Mouse (Mus musculus) forebrain, embryonic 13.5 days (tissue): ENCODE data around the gene Als2cl. TPM values are rescaled to one million over a fixed set of nuclear protein-coding genes. Genes with fewer than 3 reads are reported as not detected.
A peak's percentile ranks its signal among the peaks of the same experiment; 100 is the strongest.

ENCODE experiments used
- ATAC-seq: fragments of 200-750 bp; cut with Nextera tagmentation; 2 replicates; pipeline ENCODE4 v1.8.0; 2017
- H3K27ac ChIP-seq: fragments of 300-500 bp; sonication (generic); 2 replicates; pipeline ENCODE4 v1.5.1; 2015; ENCODE audit warnings: inconsistent platforms, mild to moderate bottlenecking, moderate library complexity
- H3K27me3 ChIP-seq: fragments of 300-500 bp; sonication (generic); 2 replicates; pipeline ENCODE4 v1.6.1; 2015; ENCODE audit warnings: mild to moderate bottlenecking, inconsistent platforms
- H3K36me3 ChIP-seq: fragments of 300-500 bp; sonication (generic); 2 replicates; pipeline ENCODE4 v1.6.1; 2015; ENCODE audit warnings: mild to moderate bottlenecking, inconsistent platforms; ENCODE audit not compliant: poor library complexity, severe bottlenecking
- H3K4me1 ChIP-seq: fragments of 300-500 bp; sonication (generic); 2 replicates; pipeline ENCODE4 v1.6.1; 2015; ENCODE audit warnings: inconsistent platforms
- H3K4me2 ChIP-seq: fragments of 300-500 bp; sonication (generic); 2 replicates; pipeline ENCODE4 v1.6.1; 2015; ENCODE audit warnings: inconsistent platforms, mild to moderate bottlenecking, moderate library complexity
- H3K4me3 ChIP-seq: fragments of 300-500 bp; sonication (generic); 2 replicates; pipeline ENCODE4 v1.5.1; 2015; ENCODE audit warnings: mild to moderate bottlenecking, inconsistent platforms
- H3K9ac ChIP-seq: fragments of 300-500 bp; sonication (generic); 2 replicates; pipeline ENCODE4 v1.6.1; 2015; ENCODE audit warnings: mild to moderate bottlenecking, inconsistent platforms
- H3K9me3 ChIP-seq: fragments of 300-500 bp; sonication (generic); replicated peaks from 2 replicates; pipeline ENCODE4 v1.6.1; 2016; ENCODE audit warnings: inconsistent platforms
- WGBS: fragments of 180-500 bp; shearing (Covaris S2); methylation state at CpG from one replicate; pipeline ENCODE4 v1.1.7; 2015; 5-methylcytosine and 5-hydroxymethylcytosine counted together
- polyA plus RNA-seq: library from polyadenylated mRNA; unstranded; fragments of >200 nt; fragmentation: Nextera tagmentation; extraction: Ambion mirVana; gene quantifications from 2 replicates; pipeline ENCODE4 v1.2.1, GENCODE M21; 2015

Als2cl gene
- polyA plus RNA-seq, 1 experiment from 2014 or later = 0.90 TPM

DNA sequence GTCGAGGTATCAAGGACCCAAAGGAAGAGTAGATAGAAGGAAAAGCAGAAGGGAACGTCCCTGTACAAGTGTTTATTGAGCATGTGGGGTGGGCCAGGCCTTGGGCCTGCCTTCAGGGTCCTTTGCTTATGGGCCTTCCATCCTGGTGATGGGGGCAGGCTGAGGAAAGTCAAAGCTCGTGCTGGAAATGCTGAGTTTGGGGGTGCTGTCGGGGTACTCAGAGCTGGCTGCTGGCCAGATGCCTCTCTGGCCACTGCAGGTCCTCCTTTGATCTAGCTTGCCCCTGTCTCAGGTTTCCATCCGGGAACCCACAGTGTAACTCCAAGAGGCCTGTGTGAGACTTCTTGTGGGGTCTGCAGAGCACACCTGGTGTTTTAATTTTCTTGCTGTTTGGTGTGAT is 21.1 kb upstream of the Als2cl start:
- Histone ChIP-seq H3K36me3 (no peaks in the 10 kb centered on the region), H3K4me2 (no peak overlapping the region), H3K4me3 (no peak overlapping the region), H3K27ac (no peak overlapping the region), H3K27me3 (peaks cover 24% of the 10 kb centered on the region), H3K9ac (no peak overlapping the region), H3K4me1 (peaks cover 5% of the 10 kb centered on the region), H3K9me3 (no peaks in the 10 kb centered on the region)
- ATAC-seq = no peak
- WGBS = 49% methylated on average over 5 of the region's 5 CpGs

DNA sequence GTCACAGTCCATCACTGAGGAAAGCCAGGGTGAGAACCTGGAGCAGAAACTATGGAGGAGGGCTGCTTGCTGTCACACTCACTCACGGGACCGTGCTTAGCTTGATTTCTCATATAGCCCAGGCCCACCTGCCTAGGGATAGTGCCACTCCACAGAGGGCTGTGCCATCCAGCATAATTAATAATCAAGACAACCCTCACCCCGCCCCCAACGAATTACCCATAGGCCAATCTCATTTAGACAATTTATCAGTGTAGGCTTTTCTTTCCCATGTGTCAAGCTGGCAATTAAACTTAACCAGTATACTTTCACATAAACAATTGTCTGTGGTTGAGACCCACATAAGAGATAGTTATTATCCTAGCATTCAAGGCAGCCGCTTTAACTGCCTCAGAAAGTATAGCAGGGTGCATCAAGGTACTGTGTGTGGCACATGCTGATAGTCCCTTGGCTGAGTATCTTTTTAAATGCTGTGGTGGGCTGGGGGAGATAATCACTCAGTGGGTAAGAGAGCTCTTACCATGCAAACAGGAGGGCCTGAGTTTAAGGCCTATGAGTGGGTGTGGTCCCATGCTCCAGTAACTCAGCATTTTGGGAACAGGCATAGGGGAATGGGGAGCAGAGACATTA is 20.6 kb upstream of the Als2cl start:
- H3K36me3 ChIP-seq = no peaks in the 10 kb centered on the region
- peaks cover 24% of the 10 kb centered on the region for H3K27me3 ChIP-seq
- no peak overlapping the region for H3K27ac ChIP-seq
- no peak overlapping the region for H3K4me2 ChIP-seq
- no peak overlapping the region for H3K4me3 ChIP-seq
- H3K9me3 ChIP-seq = no peaks in the 10 kb centered on the region
- H3K9ac ChIP-seq = no peak overlapping the region
- WGBS = 84% methylated on average over 5 of the region's 5 CpGs
- ATAC-seq = no peak
- peaks cover 5% of the 10 kb centered on the region for H3K4me1 ChIP-seq

DNA sequence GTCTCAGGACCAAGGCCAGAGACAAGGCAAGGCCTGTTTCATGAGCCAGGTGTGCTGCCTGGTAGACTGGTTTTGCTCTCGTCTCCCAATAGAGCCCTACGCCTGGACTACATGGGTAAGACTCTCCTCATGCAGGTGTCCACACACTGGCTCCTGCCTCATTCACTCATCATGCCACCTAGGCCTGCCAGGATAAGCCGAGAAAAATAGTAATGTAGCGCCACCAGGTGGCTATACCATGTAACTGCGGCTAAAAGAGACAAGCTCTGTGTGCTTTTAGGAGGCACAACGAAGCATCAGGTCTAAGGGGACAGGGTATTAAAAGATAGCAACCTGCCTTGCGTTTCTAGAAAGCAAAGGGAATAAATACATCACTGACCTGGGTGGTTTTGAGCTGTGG is 8.6 kb upstream of the Als2cl start:
- Histone ChIP-seq H3K9me3 (no peaks in the 10 kb centered on the region), H3K27me3 (peaks cover 21% of the 10 kb centered on the region), H3K36me3 (no peaks in the 10 kb centered on the region), H3K9ac (no peak overlapping the region), H3K4me1 (peaks cover 22% of the 10 kb centered on the region), H3K4me3 (no peak overlapping the region), H3K27ac (no peak overlapping the region), H3K4me2 (no peak overlapping the region)
- WGBS = 17% methylated on average over 7 of the region's 7 CpGs
- ATAC-seq = no peak

DNA sequence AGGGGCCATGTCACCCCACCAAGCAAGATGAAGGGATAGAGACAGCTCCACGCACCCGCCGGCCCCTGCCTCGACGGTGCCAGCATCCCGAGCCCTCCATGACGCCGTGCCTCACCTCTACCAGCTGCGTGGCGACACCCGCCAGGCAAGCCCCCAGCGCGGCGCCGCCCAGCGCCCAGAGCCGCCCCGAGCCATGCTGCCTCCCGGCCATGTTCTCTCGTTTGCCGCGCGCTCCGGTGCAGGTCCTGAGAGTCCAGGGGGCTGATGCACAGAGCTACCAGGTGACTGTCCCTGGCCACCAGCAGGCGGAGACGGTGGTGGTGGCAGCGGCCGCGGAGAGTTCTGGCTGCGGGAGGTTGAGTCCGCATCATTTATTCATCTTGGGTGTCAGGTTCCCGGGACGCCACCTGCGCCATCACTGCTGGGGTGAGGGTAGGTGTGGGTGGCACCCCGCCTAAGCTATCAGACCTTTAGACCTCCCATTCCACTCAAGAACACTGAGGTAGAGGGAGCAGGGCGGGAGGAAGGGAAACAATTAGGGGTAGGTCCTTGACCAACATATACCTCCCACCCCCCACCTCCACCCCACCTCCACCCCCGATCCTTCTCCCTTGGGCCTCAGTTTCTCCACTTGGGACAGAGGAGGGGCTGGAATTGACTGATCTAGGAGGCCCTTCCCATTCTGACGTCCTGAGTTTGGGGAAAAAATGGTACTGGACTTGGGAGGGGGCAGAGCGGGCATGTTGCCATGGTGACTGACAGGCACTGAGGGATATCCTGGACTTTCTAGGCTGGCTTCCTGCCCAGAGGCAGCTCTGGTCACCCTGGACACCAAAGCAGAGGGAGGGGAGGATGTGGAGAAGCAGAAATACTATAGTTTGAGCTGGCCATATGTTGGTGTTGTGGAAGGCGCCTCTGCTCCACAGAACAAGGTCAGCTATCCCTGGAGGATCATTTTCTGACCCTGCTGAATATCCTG is 5.7 kb upstream of the Als2cl start:
- WGBS = 8% methylated on average over 39 of the region's 40 CpGs
- Histone ChIP-seq H3K27ac (no peak overlapping the region), H3K4me3 (peak overlapping the region; percentile 31), H3K9me3 (no peaks in the 10 kb centered on the region), H3K9ac (peak overlapping the region; percentile 8; the same call in 1 of the 2 replicates), H3K36me3 (no peaks in the 10 kb centered on the region), H3K27me3 (peaks cover 38% of the 10 kb centered on the region), H3K4me2 (peak overlapping the region; percentile 63), H3K4me1 (peaks cover 22% of the 10 kb centered on the region)
- peak; percentile 73 for ATAC-seq

DNA sequence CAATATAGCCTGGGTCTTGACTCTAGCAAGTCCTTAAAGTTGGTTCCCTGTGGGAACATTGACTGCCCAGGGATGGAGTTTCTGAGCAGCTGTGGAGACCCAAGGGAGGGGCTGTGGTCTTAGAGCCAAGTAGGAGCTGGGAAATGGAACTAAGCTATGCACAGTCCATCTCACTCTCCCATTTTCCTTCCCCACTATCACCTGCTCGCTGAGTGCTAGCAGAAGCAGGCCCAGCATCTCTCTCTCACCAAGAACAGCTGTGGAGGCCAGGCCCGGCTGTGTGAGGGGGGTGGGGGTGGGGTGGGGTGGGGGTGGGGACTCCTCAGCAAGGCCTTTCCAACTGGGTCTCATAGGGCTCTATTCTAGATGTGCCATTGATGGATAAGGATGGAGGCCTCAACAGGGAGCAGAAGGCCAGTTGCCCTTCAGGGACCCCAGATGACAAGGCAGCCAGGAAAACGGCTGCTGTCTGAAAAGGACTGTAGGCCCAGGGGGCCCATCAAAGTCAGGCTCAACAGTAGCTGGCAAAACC is 4.9 kb upstream of the Als2cl start:
- 0 out of 2 replicates have a peak, but pooled peaks have one; percentile 33 for ATAC-seq
- WGBS = 10% methylated on average over 3 of the region's 3 CpGs
- no peak overlapping the region for H3K27ac ChIP-seq
- H3K4me2 ChIP-seq = no peak overlapping the region; the same call in 1 of the 2 replicates
- no peak overlapping the region for H3K4me3 ChIP-seq
- no peaks in the 10 kb centered on the region for H3K9me3 ChIP-seq
- H3K9ac ChIP-seq = no peak overlapping the region
- H3K4me1 ChIP-seq = peaks cover 27% of the 10 kb centered on the region
- no peaks in the 10 kb centered on the region for H3K36me3 ChIP-seq
- peaks cover 45% of the 10 kb centered on the region for H3K27me3 ChIP-seq

DNA sequence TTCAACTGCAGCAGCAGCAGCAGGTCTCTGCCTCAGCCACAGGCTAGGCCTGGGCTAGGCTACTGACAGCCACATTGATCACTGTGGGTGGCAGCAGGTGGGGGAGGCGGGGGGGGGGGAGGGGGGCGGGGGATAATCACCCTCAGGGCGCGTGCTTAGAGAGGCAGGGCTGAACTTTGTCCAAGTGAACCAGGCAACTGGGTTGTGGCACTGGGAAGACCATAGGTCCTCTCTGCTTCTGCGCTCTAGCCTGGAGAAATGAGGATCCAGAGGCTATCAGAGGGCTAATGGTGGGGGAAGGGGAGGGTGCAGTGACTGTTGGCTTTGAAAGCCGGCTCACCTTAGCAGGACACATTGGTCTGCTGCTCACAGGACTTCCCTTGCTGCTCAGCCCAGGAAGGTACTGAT is 4.4 kb upstream of the Als2cl start:
- Histone ChIP-seq H3K27me3 (peaks cover 51% of the 10 kb centered on the region), H3K4me1 (peaks cover 33% of the 10 kb centered on the region), H3K4me2 (no peak overlapping the region), H3K36me3 (no peaks in the 10 kb centered on the region), H3K27ac (no peak overlapping the region), H3K4me3 (no peak overlapping the region), H3K9me3 (no peaks in the 10 kb centered on the region), H3K9ac (no peak overlapping the region)
- 18% methylated on average over 5 of the region's 6 CpGs for WGBS
- ATAC-seq = peak; percentile 39; the same call in 1 of the 2 replicates

DNA sequence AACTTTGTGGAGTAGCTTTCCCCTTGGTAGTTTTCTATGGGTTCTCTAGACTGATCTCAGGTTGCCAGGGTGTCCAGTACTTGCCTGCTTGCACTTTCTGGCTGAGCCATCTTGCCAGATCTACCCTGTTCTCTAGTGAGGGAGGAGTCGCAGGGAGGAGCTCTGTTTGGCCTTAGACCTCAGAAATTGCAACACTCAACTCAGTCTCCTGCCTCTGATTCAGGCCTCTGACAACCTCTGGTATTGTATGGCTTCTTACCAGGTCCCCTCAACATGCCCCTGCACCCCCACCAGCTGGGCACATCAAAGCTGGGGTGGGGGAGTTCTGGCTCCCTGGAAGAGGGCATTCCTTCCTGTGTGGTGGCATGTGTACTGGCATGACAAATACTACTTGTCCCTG is 2.3 kb upstream of the Als2cl start:
- no peak overlapping the region for H3K4me2 ChIP-seq
- peaks cover 35% of the 10 kb centered on the region for H3K4me1 ChIP-seq
- 75% methylated on average over 1 of the region's 1 CpGs for WGBS
- no peak overlapping the region for H3K27ac ChIP-seq
- no peak overlapping the region for H3K4me3 ChIP-seq
- H3K9ac ChIP-seq = no peak overlapping the region
- no peaks in the 10 kb centered on the region for H3K36me3 ChIP-seq
- ATAC-seq = no peak
- no peaks in the 10 kb centered on the region for H3K9me3 ChIP-seq
- H3K27me3 ChIP-seq = peaks cover 70% of the 10 kb centered on the region

DNA sequence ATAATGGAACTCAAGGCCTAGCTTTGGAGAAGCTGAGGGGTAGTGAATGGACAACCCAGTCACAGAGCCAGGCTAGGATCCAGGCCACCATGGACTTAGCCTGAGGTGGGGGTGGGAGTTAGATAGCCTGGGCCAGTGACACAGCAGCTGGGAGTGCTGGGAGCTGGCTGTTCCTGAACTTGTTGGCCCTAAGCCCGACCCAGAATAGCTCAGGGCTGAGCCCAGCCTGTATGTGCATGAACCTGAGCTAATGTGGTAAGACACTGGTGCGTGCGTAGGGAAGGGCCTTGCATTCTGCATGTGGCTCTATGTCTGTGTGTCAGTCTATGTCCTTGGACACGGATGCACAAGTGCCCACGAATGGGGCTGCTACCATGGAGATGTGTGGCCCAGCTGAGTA is 1.8 kb upstream of the Als2cl start:
- no peaks in the 10 kb centered on the region for H3K9me3 ChIP-seq
- peaks cover 35% of the 10 kb centered on the region for H3K4me1 ChIP-seq
- ATAC-seq = no peak
- H3K4me3 ChIP-seq = no peak overlapping the region
- no peak overlapping the region for H3K27ac ChIP-seq
- H3K36me3 ChIP-seq = no peaks in the 10 kb centered on the region
- no peak overlapping the region for H3K9ac ChIP-seq
- WGBS = 84% methylated on average over 5 of the region's 5 CpGs
- no peak overlapping the region for H3K4me2 ChIP-seq
- peaks cover 67% of the 10 kb centered on the region for H3K27me3 ChIP-seq

DNA sequence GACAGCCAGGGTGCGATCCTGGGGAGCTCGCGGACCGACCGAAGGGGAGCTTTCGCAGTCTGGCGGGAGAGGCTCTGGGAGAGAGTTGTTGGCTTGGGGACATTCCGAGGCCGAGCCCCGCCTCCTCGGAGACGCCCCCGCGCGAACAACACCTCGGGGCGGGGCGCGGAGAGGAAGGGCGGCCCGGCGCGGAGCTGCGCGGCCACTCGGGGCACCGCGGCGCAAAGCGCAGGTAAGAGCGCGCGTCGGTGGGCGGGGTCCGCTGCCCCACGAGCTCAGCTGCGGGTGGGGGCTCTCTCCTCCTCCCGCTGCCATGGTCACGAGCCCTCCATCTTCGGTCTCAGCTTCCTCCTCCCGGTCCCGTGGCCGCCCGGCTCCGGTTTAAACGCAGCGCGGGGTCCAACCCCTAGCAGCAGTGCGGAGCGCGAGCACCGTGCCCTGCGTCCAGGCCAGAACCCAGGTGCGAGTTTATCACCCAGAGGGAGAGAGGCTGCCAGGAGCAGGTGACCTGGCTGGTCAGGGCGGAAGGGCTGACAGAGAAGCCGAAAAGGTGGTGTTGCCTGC is 410 bp downstream of the Als2cl start, which contains the start of gene Tmie:
Gene Tmie, minus strand, starts transcription at position 116 of the 564 bp plus-strand sequence.
- Histone ChIP-seq H3K4me3 (peak within 1 kb of the TSS; percentile 45), H3K9ac (peak within 1 kb of the TSS; percentile 34), H3K4me2 (peak within 1 kb of the TSS; percentile 74), H3K27ac (no peak within 1 kb of the TSS), H3K27me3 (peaks cover 53% of the 10 kb centered on the region), H3K36me3 (no peaks in the 10 kb centered on the region), H3K9me3 (no peaks in the 10 kb centered on the region), H3K4me1 (peaks cover 18% of the 10 kb centered on the region)
- peak; percentile 38; the same call in 1 of the 2 replicates for ATAC-seq
- WGBS = under 1% methylated on average over 57 of the region's 57 CpGs

DNA sequence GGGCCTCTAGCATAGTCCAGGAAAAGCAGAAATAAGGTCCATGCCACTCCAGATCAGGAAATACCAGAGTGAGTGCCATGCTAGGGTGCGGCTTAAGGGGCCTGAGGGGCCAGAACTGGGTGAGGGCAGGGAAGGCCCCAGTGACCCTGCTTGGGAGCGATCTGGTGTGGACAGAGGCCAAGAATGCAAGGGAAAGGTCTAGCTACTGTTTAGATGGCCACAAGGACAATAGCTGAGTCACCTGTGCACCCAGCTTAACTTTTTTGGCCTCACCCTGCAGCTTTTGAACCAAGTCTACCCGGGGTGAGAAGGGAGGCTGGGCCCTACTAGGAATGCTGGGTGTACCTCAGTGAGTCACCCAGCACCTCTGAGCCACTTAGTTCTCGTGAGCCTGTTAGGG is 1.1 kb downstream of the Als2cl start:
- Histone ChIP-seq H3K27ac (no peak overlapping the region), H3K4me3 (peak overlapping the region; percentile 45), H3K4me2 (peak overlapping the region; percentile 74), H3K36me3 (no peaks in the 10 kb centered on the region), H3K4me1 (peaks cover 13% of the 10 kb centered on the region), H3K9me3 (no peaks in the 10 kb centered on the region), H3K27me3 (peaks cover 53% of the 10 kb centered on the region), H3K9ac (no peak overlapping the region)
- WGBS = 61% methylated on average over 4 of the region's 4 CpGs
- no peak for ATAC-seq

DNA sequence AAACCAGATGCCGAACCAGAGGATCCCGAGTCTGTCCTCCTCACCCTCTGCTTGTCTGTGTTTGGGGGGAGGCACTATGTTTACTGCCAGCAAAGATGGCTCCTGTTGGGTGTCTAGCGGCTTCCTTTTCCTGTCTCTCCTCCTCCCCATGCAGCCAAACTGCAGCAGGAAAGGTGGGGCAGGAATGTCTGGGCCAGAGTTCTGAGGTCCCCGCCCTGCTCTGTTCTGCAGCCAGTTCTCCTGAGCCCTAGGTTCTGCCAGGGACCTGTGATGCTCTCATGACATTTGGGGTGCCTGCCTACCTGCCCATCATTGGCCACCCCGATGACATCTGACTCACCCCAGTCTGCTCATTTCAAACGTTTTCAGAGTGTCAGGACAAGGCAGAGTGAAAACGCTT is 2.3 kb downstream of the Als2cl start:
- H3K4me1 ChIP-seq = peaks cover 13% of the 10 kb centered on the region
- H3K27ac ChIP-seq = no peak overlapping the region
- H3K4me3 ChIP-seq = no peak overlapping the region
- no peaks in the 10 kb centered on the region for H3K9me3 ChIP-seq
- peaks cover 51% of the 10 kb centered on the region for H3K27me3 ChIP-seq
- ATAC-seq = no peak
- no peaks in the 10 kb centered on the region for H3K36me3 ChIP-seq
- H3K9ac ChIP-seq = no peak overlapping the region
- 76% methylated on average over 7 of the region's 7 CpGs for WGBS
- no peak overlapping the region for H3K4me2 ChIP-seq
